Mouse (Mus musculus) T-helper 2 cell (primary cell): ENCODE results near the gene Catsperb.
"Not testable (repeated sequence)": the region's sequence is repeated elsewhere in the genome, so short reads cannot be mapped to it uniquely, and the experiment has no call there.

Experiments used
- in situ Hi-C: fragments of 300-600 bp; cut with MboI, MseI; formaldehyde crosslinking; loops from one replicate; pipeline ENCODE4 v1.15.1; 2025; ENCODE audit warnings: high pct_unique_total_duplicates

Catsperb gene

GRCm38 (mm10) chr12:101404353-101404752 is at the start of gene Catsperb:
TSS of gene Catsperb (plus strand) at chr12:101404653.
- in situ Hi-C loops = not testable (repeated sequence)

GRCm38 (mm10) chr12:101361468-101361867 is 43.0 kb upstream of the Catsperb start:
- in situ Hi-C loops = not testable (repeated sequence)

GRCm38 (mm10) chr12:101381460-101381859 is 23.0 kb upstream of the Catsperb start:
- in situ Hi-C loops = not testable (repeated sequence)

GRCm38 (mm10) chr12:101426131-101426530 is 21.7 kb downstream of the Catsperb start:
- in situ Hi-C loops = no loop called here

GRCm38 (mm10) chr12:101462051-101462450 is 57.6 kb downstream of the Catsperb start:
- in situ Hi-C loops = no loop called here

GRCm38 (mm10) chr12:101483571-101483970 is 79.1 kb downstream of the Catsperb start:
- in situ Hi-C loops = no loop called here

- in situ Hi-C loops = not testable (repeated sequence)
These were observed 106.9 kb downstream of the Catsperb start for GRCm38 (mm10) chr12:101511326-101511725.

- in situ Hi-C loops = not testable (repeated sequence)
These were observed 202.2 kb downstream of the Catsperb start for GRCm38 (mm10) chr12:101606622-101607021.

GRCm38 (mm10) chr12:101633137-101633536 is 228.7 kb downstream of the Catsperb start:
- in situ Hi-C loops = no loop called here

GRCm38 (mm10) chr12:101667502-101667901 is 263.0 kb downstream of the Catsperb start:
- in situ Hi-C loops = no loop called here
